Mouse (Mus musculus): ENCODE measurements around the gene Drp2.

Drp2 gene

GRCm38 (mm10) chrX:134403863-134404583, at the start of gene Drp2:
TSS of gene Drp2 (plus strand) at chrX:134404551.
- DNase-seq = no peak

GRCm38 (mm10) chrX:134359336-134359735, 45.0 kb upstream of the Drp2 start:
- no peak for DNase-seq

- no peak for DNase-seq
Observed at GRCm38 (mm10) chrX:134362156-134362555, 42.2 kb upstream of the Drp2 start.

GRCm38 (mm10) chrX:134365421-134365820, 38.9 kb upstream of the Drp2 start:
- no peak for DNase-seq

GRCm38 (mm10) chrX:134366547-134366946, 37.8 kb upstream of the Drp2 start:
- no peak for DNase-seq

GRCm38 (mm10) chrX:134371279-134371678, 33.1 kb upstream of the Drp2 start:
- no peak for DNase-seq

GRCm38 (mm10) chrX:134374190-134374589, 30.2 kb upstream of the Drp2 start:
- DNase-seq = no peak

- no peak for DNase-seq
Observed at GRCm38 (mm10) chrX:134384896-134385295, 19.5 kb upstream of the Drp2 start.

GRCm38 (mm10) chrX:134398972-134399371, 5.4 kb upstream of the Drp2 start:
- no peak for DNase-seq

GRCm38 (mm10) chrX:134404584-134404955, 219 bp downstream of the Drp2 start:
- no peak for DNase-seq

- DNase-seq = no peak
Observed at GRCm38 (mm10) chrX:134409354-134409900, 5.1 kb downstream of the Drp2 start.

GRCm38 (mm10) chrX:134412096-134412495, 7.7 kb downstream of the Drp2 start:
- DNase-seq = no peak

- DNase-seq = no peak
Observed at GRCm38 (mm10) chrX:134420097-134420496, 15.7 kb downstream of the Drp2 start.

GRCm38 (mm10) chrX:134424263-134424662, 19.9 kb downstream of the Drp2 start:
- no peak for DNase-seq

GRCm38 (mm10) chrX:134425798-134426197, 21.4 kb downstream of the Drp2 start:
- DNase-seq = no peak

- no peak for DNase-seq
Observed at GRCm38 (mm10) chrX:134426819-134427218, 22.5 kb downstream of the Drp2 start.

GRCm38 (mm10) chrX:134427307-134427706, 23.0 kb downstream of the Drp2 start:
- DNase-seq = no peak

GRCm38 (mm10) chrX:134474988-134475710, 70.8 kb downstream of the Drp2 start:
- DNase-seq = no peak

GRCm38 (mm10) chrX:134476290-134476689, 71.9 kb downstream of the Drp2 start, which contains the start of gene Taf7l:
TSS of gene Taf7l (minus strand) at chrX:134476490.
- DNase-seq = no peak

GRCm38 (mm10) chrX:134481720-134482119, 77.4 kb downstream of the Drp2 start:
- no peak for DNase-seq

GRCm38 (mm10) chrX:134500651-134501050, 96.3 kb downstream of the Drp2 start:
- DNase-seq = no peak
